Mouse (Mus musculus) G1E (cell line): ENCODE measurements around the gene Ablim1.

Source experiments
- CTCF ChIP-seq: IDR thresholded peaks from 2 replicates; pipeline ENCODE4 v1.5.1; 2012; ENCODE audit warnings: low read depth, low read length, inconsistent platforms, mixed read lengths
- GATA1 ChIP-seq: IDR thresholded peaks from 2 replicates; pipeline ENCODE4 v1.6.1; 2012; ENCODE audit warnings: borderline replicate concordance, low read length, inconsistent platforms, mixed read lengths
- GATA2 ChIP-seq: IDR thresholded peaks from 2 replicates; pipeline ENCODE4 v1.6.1; 2012; ENCODE audit warnings: low read depth, low read length, inconsistent platforms, borderline replicate concordance
- POLR2AphosphoS5 ChIP-seq: IDR thresholded peaks from 2 replicates; pipeline ENCODE4 v1.6.1; 2012; ENCODE audit warnings: low read depth, low read length, inconsistent platforms; ENCODE audit not compliant: insufficient replicate concordance
- TAL1 ChIP-seq: conservative IDR thresholded peaks from 2 replicates; pipeline ENCODE4 v1.6.1; 2012; ENCODE audit warnings: low read depth, low read length, inconsistent platforms, mixed read lengths

DNA sequence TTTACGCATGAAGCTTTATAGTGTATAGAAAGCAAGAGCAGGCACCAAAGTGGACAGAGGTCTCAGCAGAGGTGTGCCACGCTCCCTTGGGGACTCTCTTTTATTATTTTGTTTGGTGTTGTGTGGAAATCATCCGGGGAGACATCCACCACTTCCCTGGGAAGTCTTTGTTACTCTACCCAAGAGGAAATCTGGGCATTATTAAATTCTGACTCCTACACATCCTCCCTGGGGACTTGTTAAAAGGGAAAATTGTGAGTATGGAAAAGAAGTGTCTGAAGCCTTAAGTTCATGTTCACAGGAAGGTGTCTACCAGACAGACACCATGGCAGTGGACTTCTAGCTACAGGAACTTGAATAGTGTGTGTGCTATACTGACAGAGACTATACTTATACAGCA, 31.4 kb downstream of the Ablim1 start:
- TF ChIP-seq CTCF = no peak
- no peak for TF ChIP-seq GATA2
- no peak for TF ChIP-seq POLR2AphosphoS5
- TF ChIP-seq GATA1 = no peak
- no peak for TF ChIP-seq TAL1
